Mouse (Mus musculus) adrenal gland (tissue): ENCODE measurements around the gene Ssna1.

Source experiments
- intact Hi-C: fragments of 180-260 bp; cut with DNase I; formaldehyde crosslinking; loops from one replicate; pipeline ENCODE4 v1.15.1; 2025
- long read RNA-seq, 2 experiments: library from polyadenylated mRNA; unstranded; transcript quantifications; one replicate each; pipeline ENCODE4 v2.0.0; 2020; ENCODE audit warnings: borderline replicate concordance in 1 of 2; ENCODE audit not compliant: insufficient replicate concordance in 1 of 2

The Ssna1 gene
- long read RNA-seq, experiment 1, transcript Ssna1-203 (3 exons, 845 nt), result minor isoform, 5 of 29 reads
- long read RNA-seq, experiment 1, transcript Ssna1-201 (3 exons, 862 nt), result major isoform, 14 of 29 reads
- long read RNA-seq, experiment 1, transcript Ssna1-204 (2 exons, 1,006 nt), result minor isoform, 9 of 29 reads
- long read RNA-seq, experiment 1, partial matches to known transcripts, result 1 of 29 reads
- long read RNA-seq, experiment 1, other reads (novel, unspliced or antisense), result 0 of 29 reads
- long read RNA-seq, experiment 2, transcript Ssna1-204 (2 exons, 1,006 nt), result minor isoform, 9 of 24 reads
- long read RNA-seq, experiment 2, transcript Ssna1-201 (3 exons, 862 nt), result major isoform, 13 of 24 reads
- long read RNA-seq, experiment 2, partial matches to known transcripts, result 0 of 24 reads
- long read RNA-seq, experiment 2, other reads (novel, unspliced or antisense), result 1 of 24 reads

DNA sequence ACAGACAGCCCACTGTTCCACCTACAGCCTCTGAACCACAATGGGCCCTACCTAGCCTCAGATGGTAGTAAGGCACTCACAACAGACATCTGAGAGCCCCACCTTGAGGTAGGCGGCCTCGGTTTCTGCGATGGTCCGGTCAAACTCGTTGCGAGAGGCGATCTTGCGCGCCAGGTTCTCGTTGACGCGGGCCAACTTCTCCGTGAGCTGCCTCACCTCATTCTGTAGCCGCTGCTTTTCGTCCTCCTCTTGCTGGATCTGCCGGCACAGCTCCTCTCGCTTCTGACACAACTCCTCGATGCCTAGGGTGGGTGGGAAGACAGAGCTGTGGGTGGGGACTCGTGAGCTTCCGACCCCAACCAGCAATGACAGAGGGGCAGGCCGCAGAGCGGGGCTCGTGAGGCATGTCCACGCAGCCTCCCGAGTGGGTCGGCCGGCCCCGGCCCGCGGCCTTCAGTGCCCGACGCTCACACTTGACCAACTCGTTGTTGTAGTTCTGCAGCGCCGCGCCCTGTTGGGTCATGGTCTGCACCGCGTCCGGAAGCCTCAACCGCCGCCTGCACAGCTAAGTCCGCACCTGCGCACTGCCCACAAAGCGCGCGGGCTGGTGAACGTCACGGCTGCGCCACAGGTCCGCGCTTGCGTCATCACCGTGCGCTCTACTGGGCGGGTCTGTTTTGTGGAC, at the start of gene Ssna1, which contains the start of gene Anapc2:
Ssna1 (minus strand) TSS at position 612 of the 685 bp plus-strand sequence.
Anapc2 (plus strand) TSS at position 652 of the 685 bp plus-strand sequence.
- intact Hi-C loops, result loop anchor here (5.0 kb wide), 1 partner anchor 60 kb away; the partner anchor contains the start of gene Man1b1

DNA sequence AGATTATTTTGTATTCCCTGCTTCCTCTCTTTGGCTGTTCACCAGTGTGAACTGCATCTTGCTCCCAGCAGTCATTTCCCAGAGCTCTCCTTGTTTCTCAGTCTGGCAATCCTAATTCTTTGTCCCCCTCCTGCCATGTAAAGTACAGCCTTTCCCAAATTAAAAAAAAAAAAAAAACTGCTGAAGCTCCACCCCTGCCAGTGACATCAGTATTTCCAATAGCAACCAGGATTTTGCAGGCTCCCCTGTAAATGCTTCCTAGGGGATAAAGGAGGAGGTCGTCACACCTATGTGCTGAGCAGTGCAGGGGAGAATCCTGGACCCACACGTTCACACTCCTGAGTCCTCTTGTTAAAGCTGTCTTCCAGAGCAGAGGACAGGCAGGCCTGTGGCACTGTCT, 47.8 kb upstream of the Ssna1 start:
- intact Hi-C loops, result no loop called here

DNA sequence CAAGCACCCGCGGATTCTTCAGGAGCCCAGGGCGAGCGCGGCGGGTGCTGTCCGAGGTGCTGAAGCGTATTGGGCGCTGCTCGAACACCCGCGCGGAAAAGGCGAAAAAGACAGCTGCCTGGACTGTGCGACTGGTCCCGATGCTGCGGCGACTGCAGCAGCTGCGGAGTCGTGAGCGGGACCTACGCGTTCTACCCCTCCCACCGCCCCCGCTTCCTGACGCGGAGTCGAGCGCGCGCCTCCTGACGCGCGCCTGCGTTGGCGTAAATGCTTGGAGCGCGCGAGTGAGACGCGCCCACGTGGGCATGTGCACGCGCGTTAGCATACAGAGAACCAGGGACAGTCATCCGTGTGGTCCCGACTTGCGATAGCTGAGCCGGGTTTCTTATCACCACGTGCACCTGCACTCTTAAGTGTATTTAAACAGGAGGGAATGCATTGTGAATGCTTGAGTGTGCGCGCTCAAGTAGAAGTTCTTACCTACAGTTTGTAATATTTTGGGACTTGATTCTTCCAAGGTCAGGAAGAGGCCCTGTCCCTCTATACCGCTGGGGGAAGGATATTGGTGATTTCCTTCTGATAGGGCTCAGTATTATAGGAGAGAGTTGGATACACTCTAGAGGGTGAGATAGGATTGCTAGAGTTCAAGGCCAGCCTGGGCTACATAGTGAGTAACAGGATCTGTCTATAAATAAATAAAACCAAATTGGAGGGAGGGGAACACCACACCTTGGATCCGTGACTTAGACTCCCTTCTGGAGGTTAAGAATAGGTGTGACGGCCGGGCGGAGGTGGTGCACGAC, 46.9 kb upstream of the Ssna1 start, which contains the start of gene Grin1:
Grin1 (minus strand) TSS at position 217 of the 803 bp plus-strand sequence.
- intact Hi-C loops, result loop anchor here (10.0 kb wide), 1 partner anchor 224 kb away; the partner anchor contains the start of gene Noxa1

DNA sequence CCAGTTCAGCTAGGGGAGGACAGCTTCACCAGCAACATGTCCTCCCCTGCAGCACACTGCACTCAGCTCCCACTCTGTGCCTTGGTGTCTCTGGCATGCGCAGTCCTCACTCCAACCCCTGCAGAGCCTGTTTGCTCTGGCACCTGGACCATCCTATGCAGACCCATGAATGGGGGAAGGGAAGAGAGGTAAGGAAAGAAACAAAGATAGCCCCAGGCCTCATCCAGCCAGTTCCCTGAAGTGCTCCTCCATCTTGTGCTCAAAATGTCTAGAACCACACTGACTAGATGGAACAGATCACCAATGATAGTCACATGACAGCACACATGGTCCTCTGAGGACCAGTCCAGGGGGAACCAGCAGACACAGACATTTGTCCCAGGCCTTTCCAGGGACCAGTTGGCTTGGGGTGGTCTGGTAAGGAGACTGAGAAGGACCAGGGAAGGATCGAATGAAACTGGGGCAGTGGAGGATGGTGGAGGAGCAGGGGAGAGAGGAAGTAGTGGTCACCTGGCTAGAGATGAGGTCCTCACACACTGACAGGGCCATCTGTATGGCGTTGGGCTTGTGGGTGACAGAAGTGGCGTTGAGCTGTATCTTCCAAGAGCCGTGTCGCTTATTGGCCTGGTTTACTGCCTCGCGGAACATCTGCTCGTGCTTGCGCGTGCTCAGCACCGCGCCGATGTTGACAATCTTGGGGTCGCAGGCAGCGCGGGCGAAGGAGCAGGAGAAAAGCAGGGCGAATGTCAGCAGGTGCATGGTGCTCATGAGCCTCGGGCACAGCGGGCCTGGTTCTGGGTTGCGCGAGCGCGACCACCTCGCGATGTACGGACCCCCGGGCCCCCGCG, 46.1 kb upstream of the Ssna1 start:
- intact Hi-C loops, result loop anchor here (10.0 kb wide), 1 partner anchor 224 kb away; the partner anchor contains the start of gene Noxa1

DNA sequence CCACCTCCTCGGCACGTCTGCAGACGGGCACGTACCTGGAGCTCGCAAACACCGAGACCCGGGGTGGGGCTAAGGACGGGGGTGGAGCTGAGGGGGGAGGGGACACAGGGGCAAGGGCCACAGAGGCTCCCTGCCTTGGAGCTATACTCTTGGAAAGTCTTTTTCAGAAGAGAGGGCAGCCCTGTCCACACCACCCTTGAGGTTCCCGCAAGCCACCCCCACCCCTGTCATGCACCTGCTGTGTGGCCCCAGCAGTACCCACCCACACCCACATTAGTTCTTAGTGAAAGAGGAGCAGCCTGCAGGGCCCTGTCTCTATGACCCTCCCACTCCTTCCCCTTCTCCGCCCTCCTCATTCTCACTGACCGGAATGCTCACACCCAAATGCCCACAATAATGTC, 39.3 kb upstream of the Ssna1 start:
- intact Hi-C loops, result loop anchor here (10.0 kb wide), 1 partner anchor 217 kb away; the partner anchor contains the start of gene Noxa1

DNA sequence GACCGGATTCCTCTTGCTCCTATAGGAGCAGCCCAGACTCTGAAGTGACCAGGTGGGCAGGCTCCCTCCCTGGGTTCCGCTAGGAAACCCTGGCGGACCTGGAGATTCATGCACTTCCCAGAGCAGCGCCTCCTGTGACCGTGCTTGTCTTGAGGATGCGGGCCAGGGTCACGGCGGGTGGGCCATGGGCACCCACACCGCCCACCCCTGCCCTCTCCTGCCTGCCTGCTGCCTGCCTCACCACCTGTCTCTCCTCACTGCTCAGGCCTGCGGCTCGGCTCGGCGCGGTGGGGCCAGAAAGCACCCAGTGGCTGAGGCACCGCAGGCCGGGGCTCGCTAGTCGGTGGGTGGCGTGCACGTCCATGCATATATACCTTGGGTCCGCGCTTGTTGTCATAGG, 38.7 kb upstream of the Ssna1 start:
- intact Hi-C loops, result loop anchor here (10.0 kb wide), 1 partner anchor 216 kb away; the partner anchor contains the start of gene Noxa1

DNA sequence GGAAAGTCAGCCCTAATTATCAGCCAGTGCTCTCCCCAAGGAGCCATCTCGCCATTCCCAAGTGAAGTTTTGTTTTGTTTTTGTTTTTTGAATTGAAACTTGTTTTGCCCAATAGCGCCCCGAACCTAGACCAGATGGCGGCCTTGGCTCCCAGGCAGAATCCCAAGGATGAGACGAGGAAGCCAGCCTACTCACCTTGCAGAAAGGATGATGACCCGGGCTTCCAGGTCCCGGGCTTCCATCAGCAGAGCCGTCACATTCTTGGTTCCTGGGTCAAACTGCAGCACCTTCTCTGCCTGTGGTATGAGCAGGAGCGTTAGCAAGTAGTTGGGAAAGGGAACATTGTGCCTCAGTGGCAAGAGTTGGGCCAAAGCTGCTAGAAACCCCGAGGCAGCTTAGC, 37.9 kb upstream of the Ssna1 start:
- intact Hi-C loops, result loop anchor here (10.0 kb wide), 1 partner anchor 215 kb away; the partner anchor contains the start of gene Noxa1

DNA sequence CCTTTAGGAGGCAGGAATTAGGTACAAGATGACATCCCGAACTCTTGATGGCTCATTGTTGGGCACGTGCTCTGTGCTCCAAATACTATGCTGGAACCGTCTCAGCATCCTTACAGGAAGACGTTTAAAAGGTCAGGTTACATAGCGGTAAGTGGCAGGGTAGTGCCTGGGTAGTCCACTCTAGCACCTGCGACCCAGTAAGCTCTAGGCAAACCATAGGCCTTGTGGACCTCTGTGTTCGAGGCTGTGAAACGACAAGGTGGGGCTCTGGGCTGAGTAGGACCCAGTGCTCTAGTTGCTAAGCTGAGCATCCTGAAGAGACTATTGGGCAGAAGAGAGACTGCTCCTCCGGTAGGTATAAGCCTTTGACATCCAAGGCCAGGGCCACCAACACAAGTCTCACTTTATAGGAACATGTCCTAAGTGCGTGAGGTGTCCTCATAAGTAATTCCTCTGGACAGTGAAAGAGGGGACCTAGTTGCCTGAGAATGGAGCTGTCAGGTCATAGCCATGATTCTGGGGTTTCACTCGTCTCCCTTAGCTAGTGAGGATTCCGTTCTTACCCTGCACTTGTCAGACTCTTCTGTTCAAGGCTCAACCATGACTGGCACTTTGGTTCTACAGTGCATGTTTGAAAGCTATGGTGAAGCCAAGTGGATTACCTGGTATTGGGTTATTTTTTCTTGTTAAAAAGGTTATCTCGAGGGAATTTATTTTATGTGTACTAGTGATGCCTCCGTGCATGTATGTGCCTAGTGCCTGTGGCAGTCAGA, 33.5 kb upstream of the Ssna1 start:
- intact Hi-C loops, result no loop called here

DNA sequence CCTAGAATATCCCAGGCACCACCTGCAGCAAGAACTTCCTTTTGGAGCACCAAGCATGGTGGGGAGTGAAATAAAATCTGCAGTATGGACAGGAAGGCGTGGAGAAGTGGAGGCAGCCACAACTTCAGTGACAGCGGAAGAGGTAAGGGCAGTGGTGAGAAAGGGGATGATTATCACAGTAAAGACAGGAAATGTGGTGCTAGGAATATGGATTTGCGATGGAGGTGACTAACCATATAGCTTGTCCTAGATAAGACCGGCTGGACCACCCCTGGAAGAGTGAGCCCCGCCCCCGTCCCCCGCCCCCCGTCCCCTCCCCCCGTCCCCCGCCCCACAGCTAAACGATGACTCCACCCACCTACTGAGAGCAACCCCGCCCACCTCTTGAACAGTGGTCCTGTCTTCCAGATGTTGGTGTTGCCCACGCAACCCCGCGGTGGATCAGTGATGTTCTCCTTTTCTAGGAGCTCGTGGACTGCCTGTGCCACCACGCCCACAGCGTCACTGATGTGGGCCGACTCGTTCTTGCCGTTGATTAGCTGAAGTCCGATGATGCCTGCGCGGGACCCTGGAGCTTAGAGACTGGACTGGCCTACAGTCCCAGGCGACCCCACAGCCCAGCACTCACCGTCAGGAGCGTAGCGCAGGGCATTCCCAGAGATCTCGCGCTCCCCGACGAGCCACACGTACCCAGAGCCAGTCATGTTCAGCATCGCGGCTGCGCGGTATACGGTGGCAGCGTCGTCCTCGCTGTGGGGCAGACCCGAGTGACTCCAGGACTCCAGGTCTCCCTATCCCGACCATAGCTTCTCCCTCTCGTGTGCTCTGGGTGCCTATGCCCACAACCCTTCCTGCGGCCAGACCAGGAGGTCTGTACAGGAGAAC, 32.7 kb upstream of the Ssna1 start:
- intact Hi-C loops, result no loop called here

DNA sequence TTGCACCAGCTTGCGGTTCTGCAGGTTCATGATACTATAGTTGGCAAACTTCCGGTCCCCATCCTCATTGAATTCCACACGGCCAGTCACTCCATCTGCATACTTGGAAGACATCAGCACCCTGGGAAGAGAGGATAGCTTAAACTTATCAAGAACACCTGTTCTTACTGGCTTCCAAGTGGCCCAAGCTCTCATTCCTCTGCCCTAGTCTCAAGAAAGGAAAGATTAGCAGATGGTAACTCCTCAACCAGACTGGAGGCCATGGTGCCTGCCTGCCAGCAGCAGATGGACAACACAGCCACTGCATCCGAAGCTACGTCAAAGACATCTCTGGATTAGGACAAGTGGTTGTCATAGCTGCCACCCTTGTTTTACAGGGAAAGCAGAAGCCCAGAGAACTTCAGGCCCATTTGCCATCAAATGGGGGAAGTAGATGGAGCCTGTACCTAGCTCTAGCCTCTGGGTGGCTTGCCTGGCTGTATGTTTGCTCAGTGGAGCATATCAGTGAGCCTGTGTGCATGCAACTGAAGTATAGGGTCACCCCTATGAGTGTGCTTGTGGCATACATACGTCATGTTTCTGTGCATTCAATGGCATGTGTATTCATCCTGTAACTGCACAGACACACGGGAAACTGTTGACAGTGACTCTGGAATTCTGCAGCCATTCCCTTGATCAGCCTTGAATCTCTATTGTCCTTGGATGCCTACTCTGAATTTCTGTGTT, 31.9 kb upstream of the Ssna1 start:
- intact Hi-C loops, result no loop called here

DNA sequence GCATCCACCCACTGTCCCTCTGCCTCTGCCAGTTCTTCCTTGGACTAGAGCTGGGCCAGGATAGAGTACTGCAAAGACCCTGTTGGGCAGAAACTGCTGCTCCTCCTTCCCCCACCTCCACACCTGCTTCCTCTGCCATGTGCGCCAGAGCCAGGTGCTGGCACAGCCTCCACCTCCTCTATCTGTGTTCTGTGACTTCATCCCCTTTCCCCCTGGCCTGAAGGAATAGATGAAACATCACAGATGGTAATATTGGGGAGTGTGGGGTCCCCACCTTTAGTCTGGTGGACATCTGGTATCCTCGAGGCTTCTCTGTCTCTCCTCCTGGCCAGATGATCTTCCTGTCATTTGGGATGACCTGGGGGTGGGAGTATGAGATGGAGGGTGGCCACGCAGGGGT, 31.2 kb upstream of the Ssna1 start:
- intact Hi-C loops, result no loop called here

DNA sequence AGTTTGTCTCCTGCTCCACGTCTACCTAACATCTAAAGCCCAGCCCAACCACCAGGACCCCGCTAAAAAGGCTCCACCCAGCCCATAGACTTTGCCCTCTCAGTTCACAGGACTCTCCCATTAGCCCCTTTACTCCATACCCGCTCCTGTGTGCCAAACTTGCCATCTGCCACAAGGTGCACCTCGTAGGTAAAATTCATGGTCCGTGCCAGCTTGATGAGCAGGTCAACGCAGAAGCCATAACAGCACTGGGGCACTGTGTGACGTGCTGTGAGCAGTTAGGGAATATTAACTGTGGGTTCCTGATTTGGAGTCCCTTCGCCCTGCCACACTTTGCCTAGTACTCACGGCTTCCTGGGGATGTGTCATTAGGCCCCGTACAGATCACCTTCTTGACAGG, 25.8 kb upstream of the Ssna1 start:
- intact Hi-C loops, result no loop called here

DNA sequence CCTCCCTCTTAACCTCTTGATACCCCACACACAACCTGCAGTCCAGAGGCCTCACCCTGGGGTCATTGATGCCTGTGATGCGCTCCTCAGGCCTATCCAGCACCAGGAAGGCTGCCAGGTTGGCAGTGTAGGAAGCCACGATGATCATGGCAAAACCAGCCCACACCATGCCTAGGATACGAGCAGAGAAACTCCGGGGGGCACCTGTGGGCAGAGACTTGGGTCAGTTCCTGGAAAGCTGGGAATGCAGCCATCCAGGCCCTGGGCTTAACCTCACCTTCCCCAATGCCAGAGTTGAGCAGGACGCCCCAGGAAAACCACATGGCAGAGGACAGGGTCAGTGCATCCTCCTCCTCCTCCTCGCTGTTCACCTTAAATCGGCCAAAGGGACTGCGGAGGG, 24.9 kb upstream of the Ssna1 start:
- intact Hi-C loops, result no loop called here

DNA sequence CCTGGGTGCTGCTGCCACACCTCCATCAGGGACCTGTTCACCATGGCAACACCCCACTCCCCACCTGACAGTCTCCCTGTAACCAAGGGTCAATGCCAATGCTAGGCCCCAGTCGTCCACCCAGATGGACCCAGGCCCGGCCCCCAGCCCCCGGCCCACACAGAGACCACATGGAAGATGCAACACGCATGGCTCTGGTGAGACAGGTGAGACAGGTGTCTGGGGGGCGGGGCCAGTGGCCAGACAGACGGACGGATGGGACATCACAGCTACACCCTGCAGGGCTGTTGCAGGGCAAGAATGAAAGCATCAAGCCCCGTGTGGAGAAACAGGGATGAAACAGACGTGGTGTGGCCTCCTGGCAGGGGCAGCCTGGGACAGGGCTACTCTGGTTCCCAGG, 21.5 kb upstream of the Ssna1 start:
- intact Hi-C loops, result loop anchor here (5.0 kb wide), 1 partner anchor 34 kb away; no protein-coding TSS in a partner anchor

DNA sequence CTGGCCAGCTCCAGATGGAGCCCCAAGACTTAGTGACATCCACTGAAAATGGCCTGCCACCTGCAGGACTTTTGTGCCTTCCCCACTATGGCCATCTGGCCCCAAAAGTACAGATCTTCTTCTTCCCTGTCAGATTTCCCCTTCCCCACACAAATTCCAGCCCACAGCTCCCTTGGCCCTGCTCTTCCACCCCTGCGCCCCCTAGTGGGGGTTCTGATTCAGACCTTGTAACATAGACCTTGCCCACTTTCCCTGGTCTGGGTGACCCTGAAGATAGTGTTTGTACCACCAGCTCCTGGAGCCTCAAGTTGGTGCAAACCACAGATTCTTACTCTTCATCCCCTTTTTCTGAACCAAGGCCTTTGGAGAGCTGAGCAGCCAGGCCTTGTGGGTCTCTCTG, 20.6 kb upstream of the Ssna1 start:
- intact Hi-C loops, result loop anchor here (5.0 kb wide), 1 partner anchor 34 kb away; no protein-coding TSS in a partner anchor

DNA sequence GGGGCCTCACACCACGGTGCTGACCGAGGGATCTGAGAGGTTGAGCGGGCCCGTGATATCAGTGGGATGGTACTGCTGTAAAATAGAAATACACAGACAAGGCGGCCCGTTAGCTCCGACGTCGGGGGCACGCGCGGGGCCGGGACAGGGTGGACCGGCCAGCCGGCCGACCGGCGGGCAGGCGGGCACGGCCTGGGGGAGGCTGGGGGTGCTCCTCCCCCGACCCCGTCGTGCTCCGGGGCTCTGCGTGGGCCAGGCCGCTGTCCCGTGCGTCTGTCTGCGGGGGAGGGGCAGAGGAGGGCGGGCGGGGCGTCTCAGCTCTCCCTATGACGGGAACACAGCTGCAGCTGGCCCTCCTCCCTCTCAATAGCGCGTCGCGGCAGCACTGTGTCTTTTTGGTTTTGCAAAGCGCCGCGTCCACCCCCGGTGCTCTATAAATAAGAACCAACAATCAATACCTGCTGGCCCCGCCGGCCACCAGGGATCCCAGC, 19.9 kb upstream of the Ssna1 start:
- intact Hi-C loops, result loop anchor here (5.0 kb wide), 1 partner anchor 35 kb away; no protein-coding TSS in a partner anchor
